Mouse (Mus musculus): ENCODE results near the gene Aldh1a2. TPM values are rescaled to one million over a fixed set of nuclear protein-coding genes. Genes with fewer than 3 reads are reported as not detected.

Aldh1a2 gene
- polyA plus RNA-seq, 1 experiment from 2014 or later = 11.1 TPM

- no peak overlapping the region for H3K4me3 ChIP-seq
- no peak overlapping the region for H3K9ac ChIP-seq
- 45% methylated on average over 14 of the region's 14 CpGs for WGBS
- H3K4me2 ChIP-seq = peak overlapping the region; percentile 19; the same call in 1 of the 2 replicates
- peaks cover 32% of the 10 kb centered on the region for H3K27me3 ChIP-seq
- no peaks in the 10 kb centered on the region for H3K36me3 ChIP-seq
- no peak for ATAC-seq (ENCODE audit: insufficient number of reproducible peaks, low FRiP score, low TSS enrichment, low read depth)
- peaks cover 9% of the 10 kb centered on the region; the same call in 1 of the 2 replicates for H3K4me1 ChIP-seq
- H3K27ac ChIP-seq = 0 out of 2 replicates have a peak overlapping the region, but pooled peaks have one; percentile 33
- H3K9me3 ChIP-seq = no peaks in the 10 kb centered on the region
Observed at GRCm38 (mm10) chr9:71276149-71276721, 60.6 kb downstream of the Aldh1a2 start.

GRCm38 (mm10) chr9:71278741-71279140 is 63.2 kb downstream of the Aldh1a2 start:
- Histone ChIP-seq H3K27ac (no peak overlapping the region), H3K4me2 (no peak overlapping the region), H3K9ac (no peak overlapping the region), H3K27me3 (peaks cover 42% of the 10 kb centered on the region), H3K4me1 (peaks cover 9% of the 10 kb centered on the region; the same call in 1 of the 2 replicates), H3K4me3 (no peak overlapping the region), H3K36me3 (no peaks in the 10 kb centered on the region), H3K9me3 (no peaks in the 10 kb centered on the region)
- no peak for ATAC-seq (ENCODE audit: insufficient number of reproducible peaks, low FRiP score, low TSS enrichment, low read depth)
- WGBS = 90% methylated on average over 4 of the region's 4 CpGs

GRCm38 (mm10) chr9:71283156-71283555 is 67.6 kb downstream of the Aldh1a2 start:
- Histone ChIP-seq H3K4me2 (no peak overlapping the region), H3K9me3 (no peaks in the 10 kb centered on the region), H3K9ac (no peak overlapping the region), H3K27ac (no peak overlapping the region), H3K4me3 (no peak overlapping the region), H3K36me3 (no peaks in the 10 kb centered on the region), H3K27me3 (peaks cover 32% of the 10 kb centered on the region), H3K4me1 (no peaks in the 10 kb centered on the region)
- no peak for ATAC-seq (ENCODE audit: insufficient number of reproducible peaks, low FRiP score, low TSS enrichment, low read depth)
- WGBS = 92% methylated on average over 7 of the region's 7 CpGs

- no peaks in the 10 kb centered on the region for H3K36me3 ChIP-seq
- no peak overlapping the region for H3K27ac ChIP-seq
- 93% methylated on average over 3 of the region's 3 CpGs for WGBS
- no peak for ATAC-seq (ENCODE audit: insufficient number of reproducible peaks, low FRiP score, low TSS enrichment, low read depth)
- no peak overlapping the region for H3K4me2 ChIP-seq
- no peaks in the 10 kb centered on the region for H3K9me3 ChIP-seq
- no peak overlapping the region for H3K4me3 ChIP-seq
- no peak overlapping the region for H3K9ac ChIP-seq
- H3K27me3 ChIP-seq = peaks cover 26% of the 10 kb centered on the region; the same call in 1 of the 2 replicates
- H3K4me1 ChIP-seq = no peaks in the 10 kb centered on the region; the same call in 1 of the 2 replicates
Observed at GRCm38 (mm10) chr9:71285231-71285630, 69.6 kb downstream of the Aldh1a2 start.

GRCm38 (mm10) chr9:71286420-71286819 is 70.8 kb downstream of the Aldh1a2 start:
- Histone ChIP-seq H3K4me3 (no peak overlapping the region), H3K27me3 (peaks cover 23% of the 10 kb centered on the region; the same call in 1 of the 2 replicates), H3K36me3 (no peaks in the 10 kb centered on the region), H3K27ac (no peak overlapping the region), H3K4me2 (no peak overlapping the region), H3K9me3 (no peaks in the 10 kb centered on the region), H3K4me1 (no peaks in the 10 kb centered on the region; the same call in 1 of the 2 replicates), H3K9ac (no peak overlapping the region)
- WGBS = 91% methylated on average over 9 of the region's 9 CpGs
- no peak for ATAC-seq (ENCODE audit: insufficient number of reproducible peaks, low FRiP score, low TSS enrichment, low read depth)

GRCm38 (mm10) chr9:71288738-71289137 is 73.1 kb downstream of the Aldh1a2 start:
- Histone ChIP-seq H3K4me2 (no peak overlapping the region), H3K27ac (no peak overlapping the region), H3K9me3 (no peaks in the 10 kb centered on the region), H3K4me3 (no peak overlapping the region), H3K27me3 (peaks cover 15% of the 10 kb centered on the region; the same call in 1 of the 2 replicates), H3K9ac (no peak overlapping the region), H3K4me1 (no peaks in the 10 kb centered on the region; the same call in 1 of the 2 replicates), H3K36me3 (no peaks in the 10 kb centered on the region)
- ATAC-seq (ENCODE audit: insufficient number of reproducible peaks, low FRiP score, low TSS enrichment, low read depth) = no peak
- 55% methylated on average over 6 of the region's 6 CpGs for WGBS

GRCm38 (mm10) chr9:71289810-71290209 is 74.2 kb downstream of the Aldh1a2 start:
- WGBS = 63% methylated on average over 3 of the region's 3 CpGs
- no peak overlapping the region for H3K4me3 ChIP-seq
- H3K27me3 ChIP-seq = peaks cover 15% of the 10 kb centered on the region; the same call in 1 of the 2 replicates
- no peak overlapping the region for H3K9ac ChIP-seq
- ATAC-seq (ENCODE audit: insufficient number of reproducible peaks, low FRiP score, low TSS enrichment, low read depth) = no peak
- no peaks in the 10 kb centered on the region; the same call in 1 of the 2 replicates for H3K4me1 ChIP-seq
- H3K4me2 ChIP-seq = no peak overlapping the region
- no peaks in the 10 kb centered on the region for H3K36me3 ChIP-seq
- H3K27ac ChIP-seq = no peak overlapping the region
- H3K9me3 ChIP-seq = no peaks in the 10 kb centered on the region

- Histone ChIP-seq H3K9me3 (no peaks in the 10 kb centered on the region), H3K4me3 (no peak overlapping the region), H3K9ac (no peak overlapping the region), H3K27me3 (peaks cover 18% of the 10 kb centered on the region; the same call in 1 of the 2 replicates), H3K4me2 (no peak overlapping the region), H3K4me1 (no peaks in the 10 kb centered on the region; the same call in 1 of the 2 replicates), H3K27ac (no peak overlapping the region), H3K36me3 (no peaks in the 10 kb centered on the region)
- WGBS = 75% methylated on average over 1 of the region's 1 CpGs
- no peak for ATAC-seq (ENCODE audit: insufficient number of reproducible peaks, low FRiP score, low TSS enrichment, low read depth)
Observed at GRCm38 (mm10) chr9:71290730-71291129, 75.1 kb downstream of the Aldh1a2 start.

GRCm38 (mm10) chr9:71295501-71295900 is 79.9 kb downstream of the Aldh1a2 start:
- Histone ChIP-seq H3K4me1 (no peaks in the 10 kb centered on the region), H3K36me3 (no peaks in the 10 kb centered on the region), H3K9ac (no peak overlapping the region), H3K4me3 (no peak overlapping the region), H3K27me3 (peaks cover 10% of the 10 kb centered on the region), H3K9me3 (no peaks in the 10 kb centered on the region), H3K27ac (no peak overlapping the region), H3K4me2 (no peak overlapping the region)
- WGBS = 61% methylated on average over 8 of the region's 8 CpGs
- no peak for ATAC-seq (ENCODE audit: insufficient number of reproducible peaks, low FRiP score, low TSS enrichment, low read depth)

GRCm38 (mm10) chr9:71303594-71303993 is 88.0 kb downstream of the Aldh1a2 start:
- WGBS = 49% methylated on average over 2 of the region's 2 CpGs

GRCm38 (mm10) chr9:71307106-71307789 is 91.7 kb downstream of the Aldh1a2 start:
- Histone ChIP-seq H3K9me3 (no peaks in the 10 kb centered on the region), H3K4me2 (no peak overlapping the region), H3K4me3 (no peak overlapping the region), H3K9ac (no peak overlapping the region), H3K27ac (no peak overlapping the region), H3K27me3 (peaks cover 11% of the 10 kb centered on the region; the same call in 1 of the 2 replicates), H3K36me3 (no peaks in the 10 kb centered on the region), H3K4me1 (no peaks in the 10 kb centered on the region)
- WGBS = 64% methylated on average over 9 of the region's 9 CpGs
- ATAC-seq (ENCODE audit: insufficient number of reproducible peaks, low FRiP score, low TSS enrichment, low read depth) = no peak

More at GRCm38 (mm10) chr9:71303594-71303993, 88.0 kb downstream of the Aldh1a2 start:
- Histone ChIP-seq H3K4me1 (no peaks in the 10 kb centered on the region), H3K4me2 (no peak overlapping the region), H3K27ac (no peak overlapping the region), H3K9ac (no peak overlapping the region), H3K9me3 (no peaks in the 10 kb centered on the region), H3K4me3 (no peak overlapping the region), H3K27me3 (peaks cover 7% of the 10 kb centered on the region; the same call in 1 of the 2 replicates), H3K36me3 (no peaks in the 10 kb centered on the region)
- no peak for ATAC-seq (ENCODE audit: insufficient number of reproducible peaks, low FRiP score, low TSS enrichment, low read depth)

GRCm38 (mm10) chr9:71315960-71316359 is 100.4 kb downstream of the Aldh1a2 start:
- no peaks in the 10 kb centered on the region for H3K36me3 ChIP-seq
- H3K4me3 ChIP-seq = no peak overlapping the region
- H3K9ac ChIP-seq = no peak overlapping the region
- no peaks in the 10 kb centered on the region for H3K4me1 ChIP-seq
- H3K9me3 ChIP-seq = no peaks in the 10 kb centered on the region
- H3K27ac ChIP-seq = no peak overlapping the region
- no peak for ATAC-seq (ENCODE audit: insufficient number of reproducible peaks, low FRiP score, low TSS enrichment, low read depth)
- no peak overlapping the region for H3K4me2 ChIP-seq
- H3K27me3 ChIP-seq = no peaks in the 10 kb centered on the region; the same call in 1 of the 2 replicates
- 83% methylated on average over 3 of the region's 3 CpGs for WGBS

Data from limb, embryonic 15.5 days (tissue).